Mouse (Mus musculus): ENCODE results near the gene Chil4. TPM values are rescaled to one million over a fixed set of nuclear protein-coding genes. Genes with fewer than 3 reads are reported as not detected.
"Not testable (repeated sequence)": the region's sequence is repeated elsewhere in the genome, so short reads cannot be mapped to it uniquely, and the experiment has no call there.

Chil4 gene
- polyA plus RNA-seq, 1 experiment from 2014 or later: not detected

DNA sequence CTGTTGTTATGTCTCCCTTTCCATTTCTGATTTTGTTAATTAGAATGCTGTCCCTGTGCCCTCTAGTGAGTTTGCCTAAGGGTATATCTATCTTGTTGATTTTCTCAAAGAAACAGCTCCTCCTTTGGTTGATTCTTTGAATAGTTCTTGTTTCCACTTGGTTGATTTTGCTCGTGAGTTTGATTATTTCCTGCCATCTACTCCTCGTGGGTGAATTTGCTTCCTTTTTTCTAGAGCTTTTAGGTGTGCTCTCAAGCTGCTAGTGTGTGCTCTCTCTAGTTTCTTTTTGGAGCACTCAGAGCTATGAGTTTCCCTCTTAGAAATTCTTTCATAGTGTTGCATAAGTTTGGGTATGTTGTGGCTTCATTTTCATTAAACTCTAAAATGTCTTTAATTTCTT, 44.3 kb downstream of the Chil4 start:
- not testable (repeated sequence) for H3K36me3 ChIP-seq (ENCODE audit: control insufficient read depth, insufficient read depth, low read length); H3K9me3 ChIP-seq (replicated peaks; ENCODE audit: control insufficient read depth, low read length, poor library complexity, severe bottlenecking); ATAC-seq; H3K4me2 ChIP-seq (ENCODE audit: low read length); H3K9ac ChIP-seq (ENCODE audit: low read depth, low read length); H3K27me3 ChIP-seq (ENCODE audit: control insufficient read depth, insufficient read depth, low read depth, low read length); H3K27ac ChIP-seq (ENCODE audit: low read length); H3K4me1 ChIP-seq (ENCODE audit: control insufficient read depth, insufficient read depth, low read length); H3K4me3 ChIP-seq (ENCODE audit: low read depth, low read length)
- WGBS: 63% methylated on average over 2 of the region's 2 CpGs

DNA sequence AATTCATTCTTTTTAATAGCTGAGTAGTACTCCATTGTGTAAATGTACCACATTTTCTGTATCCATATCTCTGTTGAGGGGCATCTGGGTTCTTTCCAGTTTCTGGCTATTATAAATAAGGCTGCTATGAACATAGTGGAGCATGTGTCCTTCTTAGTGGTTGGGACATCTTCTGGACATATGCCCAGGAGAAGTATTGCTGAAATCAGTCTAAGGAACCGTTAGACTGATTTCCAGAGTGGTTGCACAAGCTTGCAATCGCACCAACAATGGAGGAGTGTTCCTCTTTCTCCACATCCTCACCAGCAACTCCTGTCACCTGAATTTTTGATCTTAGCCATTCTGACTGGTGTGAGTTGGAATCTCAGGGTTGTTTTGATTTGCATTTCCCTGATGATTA, 46.8 kb downstream of the Chil4 start:
- not testable (repeated sequence) for H3K4me1 ChIP-seq (ENCODE audit: control insufficient read depth, insufficient read depth, low read length); H3K27ac ChIP-seq (ENCODE audit: low read length); H3K9ac ChIP-seq (ENCODE audit: low read depth, low read length); H3K9me3 ChIP-seq (replicated peaks; ENCODE audit: control insufficient read depth, low read length, poor library complexity, severe bottlenecking); H3K36me3 ChIP-seq (ENCODE audit: control insufficient read depth, insufficient read depth, low read length); H3K4me2 ChIP-seq (ENCODE audit: low read length); H3K4me3 ChIP-seq (ENCODE audit: low read depth, low read length); ATAC-seq; H3K27me3 ChIP-seq (ENCODE audit: control insufficient read depth, insufficient read depth, low read depth, low read length)
- WGBS: 70% methylated on average over 2 of the region's 2 CpGs

DNA sequence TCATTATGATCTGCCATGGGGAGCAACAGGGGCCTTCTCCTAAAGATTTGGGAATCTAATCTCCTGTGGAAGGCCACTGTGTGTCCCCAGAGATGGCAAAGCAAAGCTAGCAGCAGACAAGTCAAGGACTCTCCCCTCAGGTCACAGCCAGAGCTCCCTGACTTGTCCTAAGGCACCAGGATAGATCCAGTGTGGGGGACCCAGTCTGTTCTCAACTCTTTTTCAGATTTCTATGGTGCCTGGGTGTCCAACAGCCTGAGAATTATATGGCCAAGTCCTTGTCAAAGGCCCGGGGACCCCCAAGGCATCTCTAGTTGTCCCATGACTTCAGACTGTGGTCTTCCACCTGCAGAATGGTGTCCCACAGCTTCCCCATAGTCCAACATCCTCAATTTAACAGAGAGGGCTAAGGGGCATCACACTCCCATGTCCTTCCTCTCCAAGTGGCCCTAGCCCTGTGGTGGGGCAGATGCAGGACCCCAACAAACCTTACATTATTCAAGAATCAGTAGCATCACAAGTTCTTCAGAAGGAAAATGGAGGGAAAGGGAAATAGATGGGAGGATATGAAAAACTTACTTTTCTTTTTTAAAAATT, 48.1 kb downstream of the Chil4 start:
- Histone ChIP-seq H3K36me3 (ENCODE audit: control insufficient read depth, insufficient read depth, low read length) (no peaks in the 10 kb centered on the region), H3K4me3 (ENCODE audit: low read depth, low read length) (no peak overlapping the region), H3K4me2 (ENCODE audit: low read length) (no peak overlapping the region), H3K9ac (ENCODE audit: low read depth, low read length) (no peak overlapping the region), H3K27ac (ENCODE audit: low read length) (no peak overlapping the region), H3K27me3 (ENCODE audit: control insufficient read depth, insufficient read depth, low read depth, low read length) (no peaks in the 10 kb centered on the region), H3K4me1 (ENCODE audit: control insufficient read depth, insufficient read depth, low read length) (no peaks in the 10 kb centered on the region), H3K9me3 (replicated peaks; ENCODE audit: control insufficient read depth, low read length, poor library complexity, severe bottlenecking) (no peaks in the 10 kb centered on the region; the same call in 1 of the 2 replicates)
- WGBS: 77% methylated on average over 1 of the region's 1 CpGs
- no peak for ATAC-seq

DNA sequence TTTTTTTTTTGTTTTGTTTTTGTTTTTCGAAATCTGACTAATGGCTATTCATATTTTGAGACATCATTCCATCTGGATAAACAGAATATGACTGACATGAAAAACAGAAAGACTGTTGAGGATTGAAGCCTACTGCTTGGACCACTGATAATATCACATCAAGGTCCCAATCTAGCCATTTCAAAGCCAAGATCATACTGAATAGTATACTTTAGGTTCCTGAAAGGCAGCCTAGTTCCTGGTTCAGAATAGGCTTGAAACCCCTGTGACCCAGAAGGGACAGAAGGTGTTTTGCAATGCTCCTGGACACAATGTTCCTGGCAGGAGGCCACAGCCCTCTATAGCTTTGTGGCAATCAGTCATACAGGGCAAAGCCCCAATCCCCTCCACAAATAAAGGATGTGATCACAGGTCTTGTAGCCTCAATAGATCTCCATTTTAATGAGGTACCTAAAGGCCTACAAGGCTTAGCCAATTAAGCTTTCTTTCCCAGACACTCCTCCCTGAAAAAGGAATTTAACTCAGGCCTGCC, 48.7 kb downstream of the Chil4 start:
- Histone ChIP-seq H3K27ac (ENCODE audit: low read length) (no peak overlapping the region), H3K4me3 (ENCODE audit: low read depth, low read length) (no peak overlapping the region), H3K4me1 (ENCODE audit: control insufficient read depth, insufficient read depth, low read length) (no peaks in the 10 kb centered on the region), H3K27me3 (ENCODE audit: control insufficient read depth, insufficient read depth, low read depth, low read length) (no peaks in the 10 kb centered on the region), H3K4me2 (ENCODE audit: low read length) (no peak overlapping the region), H3K9ac (ENCODE audit: low read depth, low read length) (no peak overlapping the region), H3K9me3 (replicated peaks; ENCODE audit: control insufficient read depth, low read length, poor library complexity, severe bottlenecking) (no peaks in the 10 kb centered on the region; the same call in 1 of the 2 replicates), H3K36me3 (ENCODE audit: control insufficient read depth, insufficient read depth, low read length) (no peaks in the 10 kb centered on the region)
- ATAC-seq: no peak
- WGBS: 69% methylated on average over 1 of the region's 1 CpGs

DNA sequence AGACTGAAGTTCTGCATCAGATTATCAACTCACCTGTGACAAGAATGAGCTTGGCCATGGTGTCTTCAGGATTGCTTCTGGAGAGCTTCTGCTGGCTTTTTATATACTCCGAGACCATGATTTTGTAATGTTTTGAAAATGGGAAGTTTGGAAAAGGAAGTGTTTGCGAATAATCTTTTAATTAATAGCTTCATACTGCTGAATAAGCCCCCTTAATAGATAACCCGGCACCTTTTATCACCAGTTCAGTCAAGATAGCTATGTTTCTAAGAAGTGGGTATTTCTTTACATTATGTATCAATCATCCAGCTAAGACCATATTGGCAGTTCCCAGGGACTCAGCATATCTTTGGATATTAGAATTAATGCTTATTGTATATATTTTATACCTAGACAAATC, 51.8 kb downstream of the Chil4 start, which contains the start of gene Chil3:
TSS of gene Chil3 (minus strand) at position 101 of the 400 bp plus-strand sequence.
- Histone ChIP-seq H3K9me3 (replicated peaks; ENCODE audit: control insufficient read depth, low read length, poor library complexity, severe bottlenecking) (no peaks in the 10 kb centered on the region; the same call in 1 of the 2 replicates), H3K27me3 (ENCODE audit: control insufficient read depth, insufficient read depth, low read depth, low read length) (no peaks in the 10 kb centered on the region), H3K4me2 (ENCODE audit: low read length) (no peak within 1 kb of the TSS), H3K27ac (ENCODE audit: low read length) (no peak within 1 kb of the TSS), H3K4me1 (ENCODE audit: control insufficient read depth, insufficient read depth, low read length) (no peaks in the 10 kb centered on the region), H3K36me3 (ENCODE audit: control insufficient read depth, insufficient read depth, low read length) (no peaks in the 10 kb centered on the region), H3K9ac (ENCODE audit: low read depth, low read length) (no peak within 1 kb of the TSS), H3K4me3 (ENCODE audit: low read depth, low read length) (no peak within 1 kb of the TSS)
- WGBS: 84% methylated on average over 3 of the region's 3 CpGs
- no peak for ATAC-seq

DNA sequence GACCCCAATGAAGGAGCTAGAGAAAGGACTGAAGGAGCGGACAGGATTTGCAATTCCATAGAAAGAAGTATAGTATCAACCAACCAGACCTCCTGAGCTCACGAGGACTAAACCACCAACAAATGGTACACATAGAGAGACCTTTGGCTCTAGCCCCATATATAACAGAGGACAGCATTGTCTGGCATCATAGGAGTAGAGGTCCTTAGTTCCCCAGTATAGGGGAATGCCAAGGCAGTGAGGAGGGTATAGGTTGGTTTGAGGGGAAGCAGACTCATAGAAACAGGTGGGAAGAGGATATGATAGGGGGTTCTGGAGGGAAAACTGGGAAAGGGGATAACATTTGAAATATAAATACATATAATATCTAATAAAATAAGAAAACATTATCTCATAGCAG, 64.9 kb downstream of the Chil4 start:
- WGBS: 90% methylated on average over 2 of the region's 2 CpGs
- no peaks in the 10 kb centered on the region for H3K36me3 ChIP-seq (ENCODE audit: control insufficient read depth, insufficient read depth, low read length)
- no peaks in the 10 kb centered on the region for H3K4me1 ChIP-seq (ENCODE audit: control insufficient read depth, insufficient read depth, low read length)
- no peak overlapping the region for H3K9ac ChIP-seq (ENCODE audit: low read depth, low read length)
- H3K4me2 ChIP-seq (ENCODE audit: low read length): no peak overlapping the region
- no peak overlapping the region for H3K4me3 ChIP-seq (ENCODE audit: low read depth, low read length)
- no peak for ATAC-seq
- H3K27me3 ChIP-seq (ENCODE audit: control insufficient read depth, insufficient read depth, low read depth, low read length): no peaks in the 10 kb centered on the region
- no peaks in the 10 kb centered on the region for H3K9me3 ChIP-seq (replicated peaks; ENCODE audit: control insufficient read depth, low read length, poor library complexity, severe bottlenecking)
- H3K27ac ChIP-seq (ENCODE audit: low read length): no peak overlapping the region

Other genes starting within 250 kb of the Chil4 start
- 3.8 and 5.8 TPM in 2 replicates for gene Ovgp1, start 245.8 kb downstream of the Chil4 start, polyA plus RNA-seq (2015; fragmentation: Nextera tagmentation; extraction: Ambion mirVana)
- gene Pifo, start 204.9 kb downstream of the Chil4 start, polyA plus RNA-seq (2015; fragmentation: Nextera tagmentation; extraction: Ambion mirVana): 6.4 and 7.3 TPM in 2 replicates
- not detected in 2 replicates for gene Chil5, start 186.7 kb downstream of the Chil4 start, polyA plus RNA-seq (2015; fragmentation: Nextera tagmentation; extraction: Ambion mirVana)
- gene Chia1, start 106.3 kb downstream of the Chil4 start, polyA plus RNA-seq (2015; fragmentation: Nextera tagmentation; extraction: Ambion mirVana): 1.1 and 1.5 TPM in 2 replicates
- gene Chil3, start 51.9 kb downstream of the Chil4 start, polyA plus RNA-seq (2015; fragmentation: Nextera tagmentation; extraction: Ambion mirVana): not detected in 2 replicates
- not detected in 2 replicates for gene Chil6, start 186.7 kb upstream of the Chil4 start, polyA plus RNA-seq (2015; fragmentation: Nextera tagmentation; extraction: Ambion mirVana)